Mouse (Mus musculus) MEL (cell line): Measurements from ENCODE around the gene Ralgds. TPM values are rescaled to one million over a fixed set of nuclear protein-coding genes. Genes with fewer than 3 reads are reported as not detected.
A peak's percentile ranks its signal among the peaks of the same experiment; 100 is the strongest.

ENCODE experiments used
- DNase-seq: peaks from one replicate; pipeline ENCODE4 v3.0.0; 2011; ENCODE audit warnings: low read depth, low spot score
- H3K27ac ChIP-seq: 2 replicates; pipeline ENCODE4 v1.5.1; 2012; ENCODE audit warnings: low read depth, mild to moderate bottlenecking, control low read depth, low read length, moderate library complexity; ENCODE audit not compliant: control insufficient read depth
- H3K27me3 ChIP-seq, 2 experiments: fragments of 150-350 bp in 1 of 2; sonication (generic) in 1 of 2; 2 replicates each; pipeline ENCODE4 v1.6.1; 2012; ENCODE audit warnings: low read length in 2 of 2, mild to moderate bottlenecking in 2 of 2, improper control_type of control experiment in 1 of 2, moderate library complexity in 1 of 2; ENCODE audit not compliant: insufficient read depth in 2 of 2, control insufficient read depth in 1 of 2
- H3K36me3 ChIP-seq, 2 experiments: 2 replicates each; pipeline ENCODE4 v1.6.1; 2012 to 2014; ENCODE audit warnings: low read length in 2 of 2, improper control_type of control experiment in 1 of 2, inconsistent platforms in 1 of 2, mild to moderate bottlenecking in 1 of 2; ENCODE audit not compliant: insufficient read depth in 2 of 2, control insufficient read depth in 1 of 2
- H3K4me1 ChIP-seq, 2 experiments: fragments of 150-350 bp in 1 of 2; sonication (generic) in 1 of 2; 2 replicates each; pipeline ENCODE4 v1.6.1; 2012; ENCODE audit warnings: low read length in 2 of 2, improper control_type of control experiment in 1 of 2, mild to moderate bottlenecking in 1 of 2; ENCODE audit not compliant: insufficient read depth in 2 of 2, control insufficient read depth in 1 of 2
- H3K4me3 ChIP-seq, 2 experiments: fragments of 150-350 bp in 1 of 2; sonication (generic) in 1 of 2; 2 replicates each; pipeline ENCODE4 v1.5.1; 2012; ENCODE audit warnings: low read depth in 2 of 2, low read length in 2 of 2, mild to moderate bottlenecking in 2 of 2, moderate library complexity in 2 of 2, control low read depth in 1 of 2, improper control_type of control experiment in 1 of 2; ENCODE audit not compliant: control insufficient read depth in 1 of 2, insufficient read depth in 1 of 2
- H3K79me2 ChIP-seq: 2 replicates; pipeline ENCODE4 v1.6.1; 2012; ENCODE audit warnings: mild to moderate bottlenecking, low read length, moderate library complexity; ENCODE audit not compliant: control insufficient read depth, poor library complexity, insufficient read depth
- H3K9ac ChIP-seq: 2 replicates; pipeline ENCODE4 v1.6.1; 2012; ENCODE audit warnings: low read depth, mild to moderate bottlenecking, control low read depth, low read length, moderate library complexity; ENCODE audit not compliant: control insufficient read depth, poor library complexity, severe bottlenecking
- H3K9me3 ChIP-seq: fragments of 150-350 bp; sonication (generic); replicated peaks from 2 replicates; pipeline ENCODE4 v1.6.1; 2012; ENCODE audit warnings: mild to moderate bottlenecking, low read length, improper control_type of control experiment, moderate library complexity; ENCODE audit not compliant: insufficient read depth
- BHLHE40 ChIP-seq: IDR thresholded peaks from 2 replicates; pipeline ENCODE4 v1.6.1; 2012; ENCODE audit warnings: low read depth, mild to moderate bottlenecking, inconsistent platforms, low read length, improper control_type of control experiment, borderline replicate concordance
- CHD2 ChIP-seq: IDR thresholded peaks from 2 replicates; pipeline ENCODE4 v1.6.1; 2011; ENCODE audit warnings: low read length, improper control_type of control experiment
- CTCF ChIP-seq, 3 experiments: IDR thresholded peaks in 2 of 3; conservative IDR thresholded peaks in 1 of 3; 2 replicates each; pipeline ENCODE4 v1.5.1; 2011 to 2012; ENCODE audit warnings: low read length in 3 of 3, low read depth in 2 of 3, mild to moderate bottlenecking in 2 of 3, improper control_type of control experiment in 1 of 3, inconsistent platforms in 1 of 3, mixed read lengths in 1 of 3, moderate library complexity in 1 of 3; ENCODE audit not compliant: control insufficient read depth in 1 of 3, insufficient read depth in 1 of 3, poor library complexity in 1 of 3, severe bottlenecking in 1 of 3
- ELF1 ChIP-seq: IDR thresholded peaks from 2 replicates; pipeline ENCODE4 v1.6.1; 2014; ENCODE audit warnings: low read depth, mild to moderate bottlenecking, inconsistent platforms, low read length, improper control_type of control experiment, moderate library complexity
- EP300 ChIP-seq, 2 experiments: IDR thresholded peaks; 2 replicates each; pipeline ENCODE4 v1.6.1; 2011; ENCODE audit warnings: improper control_type of control experiment in 2 of 2, low read length in 2 of 2, low read depth in 1 of 2, mild to moderate bottlenecking in 1 of 2
- ETS1 ChIP-seq: IDR thresholded peaks from 2 replicates; pipeline ENCODE4 v1.6.1; 2012; ENCODE audit warnings: low read depth, mild to moderate bottlenecking, inconsistent platforms, low read length, improper control_type of control experiment, moderate library complexity
- GATA1 ChIP-seq: IDR thresholded peaks from 2 replicates; pipeline ENCODE4 v1.6.1; 2011; ENCODE audit warnings: low read depth, low read length, improper control_type of control experiment
- JUND ChIP-seq: IDR thresholded peaks from 2 replicates; pipeline ENCODE4 v1.6.1; 2011; ENCODE audit warnings: low read depth, mild to moderate bottlenecking, improper control_type of control experiment, low read length
- KAT2A ChIP-seq: conservative IDR thresholded peaks from 2 replicates; pipeline ENCODE4 v1.6.1; 2012; ENCODE audit warnings: low read depth, low read length, improper control_type of control experiment, inconsistent platforms
- MAZ ChIP-seq: IDR thresholded peaks from 2 replicates; pipeline ENCODE4 v1.6.1; 2012; ENCODE audit warnings: low read depth, mild to moderate bottlenecking, inconsistent platforms, low read length, improper control_type of control experiment
- MYB ChIP-seq: IDR thresholded peaks from 2 replicates; pipeline ENCODE4 v1.6.1; 2011; ENCODE audit warnings: mild to moderate bottlenecking, low read depth, low read length, improper control_type of control experiment
- MYC ChIP-seq: IDR thresholded peaks from 2 replicates; pipeline ENCODE4 v1.6.1; 2011; ENCODE audit warnings: low read depth, mild to moderate bottlenecking, low read length, improper control_type of control experiment, moderate library complexity
- RAD21 ChIP-seq: IDR thresholded peaks from 2 replicates; pipeline ENCODE4 v1.6.1; 2011; ENCODE audit warnings: mild to moderate bottlenecking, low read depth, low read length, improper control_type of control experiment
- RCOR1 ChIP-seq: IDR thresholded peaks from 2 replicates; pipeline ENCODE4 v1.6.1; 2012; ENCODE audit warnings: low read depth, mild to moderate bottlenecking, inconsistent platforms, low read length, improper control_type of control experiment
- SIN3A ChIP-seq: IDR thresholded peaks from 2 replicates; pipeline ENCODE4 v1.6.1; 2012; ENCODE audit warnings: low read length, improper control_type of control experiment, inconsistent platforms
- SMC3 ChIP-seq: IDR thresholded peaks from 2 replicates; pipeline ENCODE4 v1.6.1; 2011; ENCODE audit warnings: low read depth, low read length, improper control_type of control experiment
- TAL1 ChIP-seq: IDR thresholded peaks from 2 replicates; pipeline ENCODE4 v1.6.1; 2012; ENCODE audit warnings: mild to moderate bottlenecking, inconsistent platforms, low read length, moderate library complexity, mixed read lengths
- ZC3H11A ChIP-seq: IDR thresholded peaks from 2 replicates; pipeline ENCODE4 v1.6.1; 2012; ENCODE audit warnings: low read depth, mild to moderate bottlenecking, inconsistent platforms, low read length, improper control_type of control experiment
- polyA plus RNA-seq, 2 experiments: library from polyadenylated mRNA; stranded (reverse) in 1 of 2; unstranded in 1 of 2; fragments of >175 nt in 1 of 2; fragments of >200 nt in 1 of 2; gene quantifications; 2 replicates each; pipeline versions ENCODE4 v1.2.1 to v1.2.4; 2012; ENCODE audit warnings: low replicate concordance in 2 of 2, low read depth in 1 of 2; ENCODE audit not compliant: insufficient read length in 2 of 2, insufficient read depth in 1 of 2, missing spikeins in 1 of 2
- total RNA-seq: library from RNA; depleted of rRNA; stranded (reverse); fragments of 300-350 nt; gene quantifications from 2 replicates; pipeline ENCODE4 v1.2.3, GENCODE M21; 2012

Gene Ralgds
- total and polyA plus RNA-seq, 3 experiments, result 4.7 to 11.0 TPM; not detected in 1

- peaks cover 5 to 21% of the 10 kb centered on the region in 2 experiments; a peak in 3 of 4 replicates for H3K4me1 ChIP-seq
- H3K27me3 ChIP-seq, result no peaks in the 10 kb centered on the region
- peaks cover 0 to 15% of the 10 kb centered on the region in 2 experiments; a peak in 2 of 4 replicates for H3K36me3 ChIP-seq
- peak; percentile 50 for DNase-seq
- no peak overlapping the region for H3K27ac ChIP-seq
- no peaks in the 10 kb centered on the region for H3K79me2 ChIP-seq
- H3K4me3 ChIP-seq, result no peak overlapping the region
- no peak overlapping the region for H3K9ac ChIP-seq
- TF ChIP-seq JUND (no peak), RCOR1 (peak; percentile 99), EP300 (IDR thresholded peaks at IDR 0.05; ENCODE audit: low read depth in 1 of 2, low read length in 2 of 2) (peak in 1 of 2 experiments; percentile 49; a peak in 2 of 4 replicates), ETS1 (no peak), ELF1 (no peak), CHD2 (no peak), TAL1 (peak; percentile 45)
- H3K9me3 ChIP-seq, result no peaks in the 10 kb centered on the region
These were observed 78.6 kb downstream of the Ralgds start for GRCm38 (mm10) chr2:28591479-28591878.

- Histone ChIP-seq H3K27me3 (no peaks in the 10 kb centered on the region), H3K4me1 (peaks cover 9 to 31% of the 10 kb centered on the region in 2 experiments; a peak in 3 of 4 replicates)
- TF ChIP-seq MAZ (peak; percentile 73; the same call in 1 of the 2 replicates), CTCF (IDR thresholded peaks at IDR 0.05 in 2 of 3, conservative IDR thresholded peaks at IDR 0.05 in 1 of 3; ENCODE audit: control insufficient read depth in 1 of 3, insufficient read depth in 1 of 3, low read depth in 2 of 3, low read length in 3 of 3, poor library complexity in 1 of 3, severe bottlenecking in 1 of 3) (peak; percentile 93 to 99 (median 96)), KAT2A (no peak), RAD21 (peak; percentile 89), RCOR1 (peak; percentile 45; the same call in 1 of the 2 replicates), JUND (no peak), ZC3H11A (peak; percentile 93), MYC (no peak), GATA1 (no peak), SMC3 (peak; percentile 88), BHLHE40 (0 out of 2 replicates have a peak, but pooled peaks have one; percentile 23), SIN3A (peak; percentile 68), MYB (no peak)
- TF ChIP-seq, all 39 proteins: peak for 8
- Histone ChIP-seq H3K27ac (peak overlapping the region; percentile 3; the same call in 1 of the 2 replicates), H3K36me3 (peaks cover 0 to 27% of the 10 kb centered on the region in 2 experiments; a peak in 2 of 4 replicates), H3K4me3 (peak overlapping the region; percentile 18 to 52; a peak in 3 of 4 replicates), H3K79me2 (no peaks in the 10 kb centered on the region), H3K9me3 (no peaks in the 10 kb centered on the region), H3K9ac (peak overlapping the region; percentile 58)
- DNase-seq, result peak; percentile 88
These were observed 79.9 kb downstream of the Ralgds start for GRCm38 (mm10) chr2:28592809-28593208.
